Mouse (Mus musculus) heart, postnatal 36 days (tissue): ENCODE results near the gene Thsd4. TPM values are rescaled to one million over a fixed set of nuclear protein-coding genes. Genes with fewer than 3 reads are reported as not detected.
"Not testable (repeated sequence)": the region's sequence is repeated elsewhere in the genome, so short reads cannot be mapped to it uniquely, and the experiment has no call there.

Source experiments
- DNase-seq, 2 experiments: peaks; one replicate each; pipeline ENCODE4 v3.0.0; 2021 to 2022
- intact Hi-C: fragments of 180-260 bp; cut with DNase I; formaldehyde crosslinking; loops from one replicate; pipeline ENCODE4 v1.15.1; 2025
- total RNA-seq, 2 experiments: library from RNA; stranded (reverse); gene quantifications; 2 replicates each; pipeline ENCODE4 v1.2.3; 2021

The Thsd4 gene
- total RNA-seq, 2 experiments from 2014 or later = 5.4 to 6.6 TPM

DNA sequence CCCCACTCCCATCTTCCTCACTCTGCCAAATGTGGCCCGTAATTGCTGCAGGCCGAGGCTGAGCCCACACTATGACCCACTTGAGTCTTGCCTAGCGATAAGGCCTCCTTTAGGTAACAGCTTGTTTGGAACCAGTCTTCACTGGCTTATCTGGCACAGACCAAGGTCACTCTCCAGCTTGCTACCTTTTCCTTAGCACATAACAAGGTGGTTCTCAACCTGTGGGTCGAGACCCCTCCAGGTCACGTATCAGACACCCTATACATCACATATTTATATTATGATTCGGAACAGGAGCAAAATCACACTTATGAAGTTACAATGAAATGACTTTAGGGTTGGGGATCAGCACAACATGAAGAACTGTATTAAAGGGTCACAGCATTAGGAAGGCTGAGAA, 495.9 kb downstream of the Thsd4 start:
- intact Hi-C loops = no loop called here
- no peak for DNase-seq

DNA sequence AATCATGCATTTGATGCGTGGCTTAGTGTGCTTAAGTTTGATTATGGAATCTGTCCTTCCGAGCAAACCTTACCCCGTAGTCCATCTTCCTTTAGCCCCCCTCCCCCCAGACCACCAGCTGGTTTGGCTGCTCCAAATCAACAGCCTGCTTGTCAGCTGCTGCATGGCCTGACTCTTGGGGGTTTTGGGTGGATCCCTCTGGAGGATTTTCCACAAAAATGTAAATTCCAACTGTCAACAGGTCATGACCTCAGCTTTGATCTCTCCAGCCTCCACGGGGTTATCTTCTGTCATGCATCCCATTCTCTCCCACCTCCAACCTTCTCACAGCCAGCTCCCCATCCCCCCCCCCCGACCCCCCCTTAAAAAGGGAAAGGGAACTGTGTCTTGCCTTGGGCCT, 496.9 kb downstream of the Thsd4 start:
- intact Hi-C loops = no loop called here
- no peak for DNase-seq

DNA sequence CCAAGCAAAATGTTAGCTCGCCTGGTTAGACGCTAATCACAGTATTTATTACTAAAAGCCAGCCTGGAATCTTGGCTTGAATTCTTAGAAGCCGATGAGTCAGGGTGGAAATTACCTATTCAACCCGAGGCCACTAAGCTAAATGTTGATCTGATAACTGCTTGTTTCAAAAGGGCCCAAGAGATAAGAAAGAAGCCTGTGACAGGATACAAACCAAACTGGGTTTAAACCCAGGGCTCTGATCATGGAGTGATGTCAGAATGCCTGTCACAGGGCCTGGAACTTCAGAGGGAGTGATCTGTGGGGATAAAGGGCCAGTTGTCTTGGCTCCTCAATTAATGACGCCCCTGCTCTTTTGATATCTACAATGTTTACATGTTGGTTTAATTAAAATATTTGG, 497.3 kb downstream of the Thsd4 start:
- DNase-seq = no peak
- intact Hi-C loops = no loop called here

DNA sequence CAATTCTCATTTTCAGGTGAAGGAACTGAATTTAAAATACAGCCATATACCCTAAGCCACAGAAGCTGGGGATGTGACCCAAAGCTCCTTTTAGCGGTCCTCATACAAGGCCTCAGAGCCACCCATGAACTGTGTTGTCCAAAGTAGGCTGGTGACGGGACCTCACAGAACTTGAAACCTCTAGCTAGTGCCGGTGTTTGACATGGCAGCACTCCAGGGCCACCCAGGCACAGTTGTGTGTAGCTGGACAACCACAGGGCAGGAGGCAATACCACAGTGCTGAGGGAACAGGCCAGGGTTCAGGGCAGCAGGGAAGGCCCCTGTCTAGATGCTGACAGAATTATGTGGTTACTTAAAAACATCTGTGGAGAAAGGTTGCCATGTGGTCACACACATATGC, 499.5 kb downstream of the Thsd4 start:
- intact Hi-C loops = no loop called here

DNA sequence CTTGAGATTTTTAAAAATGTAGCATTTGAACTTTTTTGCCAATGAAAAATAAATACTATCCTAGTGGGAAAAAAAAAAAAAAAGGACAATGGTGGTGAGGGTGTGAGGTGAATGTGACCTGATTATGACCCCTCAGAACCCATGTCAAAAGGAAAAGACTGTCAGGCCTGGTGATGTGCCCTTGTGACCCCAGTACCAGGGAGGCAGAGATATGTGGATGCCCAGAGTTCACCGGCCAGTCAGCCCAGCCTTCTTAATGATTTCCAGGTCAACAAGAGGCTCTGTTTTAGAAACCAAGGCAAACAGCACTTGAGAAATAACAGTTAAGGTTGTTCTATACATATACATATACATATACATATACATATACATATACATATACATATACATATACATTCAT, 501.4 kb downstream of the Thsd4 start:
- intact Hi-C loops = no loop called here
- DNase-seq = no peak

More for the DNA sequence above, 499.5 kb downstream of the Thsd4 start:
- no peak for DNase-seq

DNA sequence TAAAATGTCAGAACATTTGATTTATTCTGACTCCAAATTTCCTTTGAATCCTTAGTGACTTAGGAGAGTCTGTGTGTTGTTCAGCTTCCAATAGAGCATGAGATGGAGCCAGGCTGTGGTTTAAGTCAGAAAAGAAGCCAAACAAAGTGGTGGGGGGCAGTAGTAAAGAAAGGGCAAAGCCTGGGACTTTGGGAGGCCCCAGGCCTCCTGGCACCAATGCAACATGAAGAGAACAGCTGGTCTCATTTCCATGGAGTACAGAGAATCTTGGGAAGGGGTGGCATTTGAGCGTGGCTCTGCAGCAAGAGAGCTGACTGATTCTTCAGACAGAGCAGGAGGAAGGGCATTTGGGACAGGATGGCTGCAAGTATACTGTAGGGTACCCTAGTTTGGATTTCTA, 511.6 kb downstream of the Thsd4 start:
- DNase-seq = no peak
- intact Hi-C loops = no loop called here

DNA sequence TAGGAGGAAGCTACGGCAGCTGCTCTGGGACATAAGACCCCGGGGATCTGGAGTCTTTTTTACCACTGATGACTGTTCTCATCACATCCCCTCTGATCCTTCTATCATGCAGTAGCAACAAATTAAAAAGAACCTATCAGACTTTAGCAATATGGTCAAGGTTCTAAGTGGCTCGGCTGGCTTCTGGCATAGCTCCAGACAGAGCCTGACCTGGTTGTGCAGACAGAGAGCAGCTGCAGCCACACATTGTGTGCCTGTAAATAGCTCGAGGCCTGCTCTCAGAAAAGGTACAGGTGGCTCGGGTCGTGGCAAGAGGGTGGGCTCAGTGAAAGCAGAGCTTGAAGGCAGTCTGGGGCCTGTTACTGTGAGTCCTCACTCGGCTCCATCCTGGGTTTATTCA, 512.9 kb downstream of the Thsd4 start:
- no peak for DNase-seq
- intact Hi-C loops = no loop called here

DNA sequence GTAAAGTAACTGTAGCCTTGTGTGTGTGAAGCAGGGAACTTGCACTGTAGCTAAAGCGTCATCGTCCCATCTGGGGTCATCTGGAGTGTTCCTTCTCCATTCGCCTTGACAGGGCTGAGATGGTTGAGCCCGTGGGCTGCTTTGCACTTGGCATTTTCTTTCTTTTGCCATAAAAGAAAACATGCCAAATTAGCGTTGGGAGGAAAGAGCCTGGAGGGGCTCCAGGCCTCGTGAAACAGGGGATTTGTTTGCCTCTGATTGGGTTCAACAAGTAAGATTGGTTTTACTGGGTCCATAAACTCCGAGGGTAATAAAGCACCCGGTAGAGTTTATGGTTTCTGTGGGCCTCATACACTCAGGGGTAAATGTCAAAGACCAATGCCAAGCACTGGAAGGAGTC, 519.5 kb downstream of the Thsd4 start:
- intact Hi-C loops = no loop called here
- no peak for DNase-seq

DNA sequence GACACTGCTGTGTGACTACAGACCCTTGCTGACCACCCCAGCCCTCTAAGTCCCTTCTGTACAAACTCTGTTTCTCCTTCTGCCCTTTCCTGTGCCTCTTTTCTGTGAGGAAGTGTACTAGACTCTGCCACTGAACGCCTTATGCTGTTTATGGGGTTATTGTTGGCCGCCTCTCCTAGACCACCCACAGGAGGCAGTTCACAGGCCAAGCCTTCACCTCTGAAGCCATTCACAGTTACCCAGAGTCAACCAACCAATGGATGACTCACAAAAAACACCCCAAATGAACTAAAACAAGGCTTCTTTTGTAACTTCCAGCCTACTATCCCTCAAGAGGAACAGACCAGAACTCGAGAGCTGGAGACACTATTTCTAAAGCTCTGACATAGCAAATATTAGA, 520.4 kb downstream of the Thsd4 start:
- DNase-seq = no peak
- intact Hi-C loops = no loop called here

DNA sequence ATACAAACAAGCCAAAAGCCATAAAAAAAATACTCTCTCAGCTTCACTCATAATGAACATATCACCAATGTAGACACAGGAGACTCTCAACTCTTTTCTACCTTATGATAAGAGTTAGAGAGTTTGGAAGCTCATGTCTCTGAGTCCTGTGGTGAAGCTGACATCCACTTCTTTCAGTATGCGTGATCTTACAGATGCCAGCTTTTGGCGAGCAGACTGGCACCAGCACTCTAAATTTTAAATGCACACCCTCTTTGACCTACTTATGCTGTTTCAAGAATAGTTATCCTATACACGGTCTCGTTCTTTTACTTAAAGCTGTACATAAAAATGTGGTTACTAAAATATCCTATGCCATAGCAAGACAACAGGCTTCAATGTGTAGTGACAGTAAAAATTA, 524.1 kb downstream of the Thsd4 start:
- intact Hi-C loops = no loop called here
- DNase-seq = no peak

DNA sequence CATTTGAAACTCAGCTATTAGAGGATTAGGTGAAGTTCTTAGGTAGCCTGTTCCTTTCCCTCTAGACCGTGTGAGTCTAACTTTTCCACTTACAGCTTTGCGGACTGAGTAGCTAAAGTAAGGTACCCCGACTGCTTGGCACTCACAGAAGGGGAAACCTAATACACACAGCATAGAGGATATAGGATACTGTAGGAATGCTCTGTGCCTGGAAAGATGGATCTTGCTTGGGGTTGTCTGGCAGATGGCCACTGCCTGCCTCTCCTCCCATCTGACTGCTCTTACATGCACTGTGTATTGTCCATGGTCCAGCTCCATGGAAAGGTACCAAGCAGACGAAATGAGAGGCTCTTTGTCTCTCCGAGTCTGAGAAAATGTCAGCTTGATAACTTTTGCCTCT, 530.4 kb downstream of the Thsd4 start:
- no peak for DNase-seq
- intact Hi-C loops = loop anchor here (2.0 kb wide), 1 partner anchor 33 kb away; no protein-coding TSS in a partner anchor

DNA sequence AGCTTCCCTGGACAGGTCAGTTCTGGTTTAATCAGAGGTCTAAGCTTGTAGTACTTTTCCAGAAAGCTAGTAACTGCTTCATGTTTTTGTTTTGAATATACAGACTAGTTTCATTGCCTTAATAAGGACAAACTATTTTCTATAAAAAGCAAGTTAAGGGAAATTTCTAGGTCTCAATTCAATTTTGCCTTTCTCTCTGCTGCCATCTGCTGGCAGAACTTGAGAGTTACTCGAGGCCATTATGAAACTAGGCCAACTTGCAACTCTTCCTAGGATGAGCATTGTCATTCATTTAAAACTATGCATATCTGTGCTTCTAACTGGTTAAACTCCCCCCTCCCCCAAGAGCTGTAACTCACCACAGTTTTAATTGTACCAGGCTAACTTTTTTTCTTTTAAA, 532.0 kb downstream of the Thsd4 start:
- peak; percentile 50 to 63 for DNase-seq
- intact Hi-C loops = loop anchor here (2.0 kb wide), 1 partner anchor 31 kb away; no protein-coding TSS in a partner anchor

DNA sequence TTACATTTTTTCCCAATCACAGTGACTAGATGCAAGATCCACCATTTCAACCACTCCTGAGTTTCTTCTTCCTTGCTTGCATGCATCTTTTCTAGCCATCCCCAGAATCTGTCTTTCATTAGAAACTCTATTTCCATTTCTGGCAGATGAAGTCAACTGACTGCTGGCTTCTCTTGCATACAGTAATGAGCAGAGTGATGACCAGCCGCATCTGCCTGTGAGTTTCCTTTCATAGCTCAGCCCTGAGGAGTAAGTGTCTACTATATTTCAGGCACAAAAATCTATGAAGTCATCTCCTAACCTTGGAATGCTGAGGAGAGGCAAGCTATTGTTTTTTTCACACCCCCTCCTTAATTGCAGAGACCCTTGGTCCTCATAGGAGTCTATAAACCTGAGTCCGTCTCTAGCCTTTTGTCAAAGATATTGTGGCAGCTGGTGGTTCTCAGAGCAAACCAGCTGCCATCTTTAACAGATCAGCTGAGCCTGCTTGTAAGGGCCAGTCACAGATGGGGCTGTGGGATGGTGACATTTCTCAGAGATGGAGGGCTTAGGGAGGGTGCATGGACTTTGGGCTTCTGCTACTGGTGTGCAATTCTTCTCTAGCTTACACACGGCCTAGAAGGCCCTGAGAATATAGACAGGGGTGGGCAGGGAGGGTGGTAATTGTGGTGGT, 535.8 kb downstream of the Thsd4 start:
- intact Hi-C loops = no loop called here
- no peak for DNase-seq

DNA sequence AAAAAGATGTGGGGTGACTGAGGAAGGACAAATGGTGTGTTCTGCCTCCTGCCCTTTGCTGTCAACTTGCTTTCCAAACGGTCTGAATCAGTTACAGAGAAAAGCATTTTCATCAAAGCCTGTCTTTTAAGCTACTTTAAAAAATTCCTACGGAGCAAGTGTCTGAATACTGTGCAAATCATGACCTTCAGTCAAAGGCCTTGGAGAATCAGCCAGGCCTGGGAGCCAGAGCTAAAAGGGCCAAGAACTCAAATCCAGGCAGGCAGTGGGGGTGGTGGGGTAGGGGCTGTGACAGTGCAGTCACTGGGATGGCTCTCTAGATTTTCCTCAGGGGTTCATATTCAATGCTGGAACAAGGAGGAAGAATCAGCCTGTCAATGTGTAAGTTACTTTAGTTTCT, 540.7 kb downstream of the Thsd4 start:
- no peak for DNase-seq
- intact Hi-C loops = no loop called here

DNA sequence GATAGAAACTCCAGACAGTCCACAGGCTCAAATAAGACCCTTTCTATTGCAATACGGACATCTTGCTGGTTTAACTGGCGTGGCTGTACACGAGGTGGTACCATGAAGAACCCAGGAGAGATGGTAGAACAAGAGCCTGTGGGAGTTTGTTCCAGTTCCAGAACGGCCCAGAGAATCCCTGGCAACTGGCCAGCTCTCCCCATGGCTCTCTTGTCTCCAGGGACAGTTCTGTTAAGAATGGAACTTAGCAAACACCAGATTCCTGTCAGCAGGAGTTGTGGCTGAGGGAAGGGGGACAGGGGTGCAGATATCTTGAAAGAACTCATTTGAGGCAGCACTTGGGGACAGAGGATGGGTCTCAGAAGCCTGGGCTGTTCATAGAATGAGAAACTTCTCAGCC, 550.6 kb downstream of the Thsd4 start:
- peak in 1 of 2 experiments; percentile 6 for DNase-seq
- intact Hi-C loops = no loop called here

DNA sequence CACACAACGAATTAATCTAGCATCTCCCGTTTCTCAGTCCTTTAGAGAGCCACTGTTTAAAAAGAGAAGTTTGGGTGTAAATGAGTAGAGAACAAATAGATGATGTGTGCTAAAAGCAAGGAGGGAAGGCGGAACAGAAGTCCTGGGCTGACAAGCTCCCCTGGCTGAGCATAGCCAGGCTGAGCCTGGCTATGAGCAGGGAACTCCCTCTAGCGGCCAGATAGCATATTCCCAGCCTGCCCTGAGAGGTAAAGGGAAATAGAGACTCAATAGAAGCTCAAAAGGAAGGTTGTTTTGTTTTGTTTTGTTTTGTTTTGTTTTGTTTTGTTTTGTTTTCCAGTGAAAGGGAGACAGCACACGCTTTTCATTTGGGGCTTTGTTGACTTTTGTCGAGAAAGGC, 552.5 kb downstream of the Thsd4 start:
- peak; percentile 42 to 47 for DNase-seq
- intact Hi-C loops = loop anchor here (2.0 to 10.0 kb wide), 2 partner anchors 247 to 265 kb away; no protein-coding TSS in a partner anchor

DNA sequence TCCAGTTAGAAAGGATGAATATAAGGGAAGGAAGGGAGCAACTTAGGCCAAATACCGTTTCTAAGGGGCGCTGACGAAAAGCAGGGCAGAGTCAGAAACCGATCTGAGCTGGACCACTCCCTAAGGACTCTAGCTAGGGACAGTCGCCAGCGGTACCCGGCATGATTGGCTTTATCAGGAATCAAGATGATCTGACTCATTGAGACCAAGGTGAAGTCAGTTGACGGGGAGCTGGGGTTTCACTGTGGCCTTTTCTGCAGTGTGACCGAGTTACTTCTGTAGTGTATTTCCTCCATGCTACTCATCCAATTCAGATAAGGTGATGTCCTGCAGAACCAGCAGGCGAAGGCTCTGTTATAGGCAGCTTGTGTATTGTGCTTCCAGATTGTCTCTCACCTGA, 556.8 kb downstream of the Thsd4 start:
- no peak for DNase-seq
- intact Hi-C loops = loop anchor here (10.0 kb wide), 1 partner anchor 270 kb away; no protein-coding TSS in a partner anchor

DNA sequence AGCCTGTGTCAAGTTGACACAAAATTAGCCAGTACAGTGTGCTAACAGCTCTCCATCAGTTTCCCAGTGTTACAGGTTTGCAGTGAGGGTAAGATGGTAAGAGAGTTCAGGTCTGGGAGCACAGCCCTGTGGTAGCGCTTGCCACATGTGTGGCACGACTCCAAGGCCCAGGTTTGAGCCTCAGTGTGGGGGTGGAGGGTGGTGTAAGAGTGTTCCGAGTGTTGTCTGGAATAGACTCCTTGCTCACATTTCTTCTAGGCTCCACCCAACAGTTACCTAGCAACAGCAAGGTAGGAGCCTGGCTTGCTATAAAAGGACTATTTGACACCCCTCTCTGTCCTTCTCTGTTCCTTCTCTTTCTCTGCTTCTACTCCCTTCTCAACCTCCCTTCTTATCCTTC, 557.5 kb downstream of the Thsd4 start:
- DNase-seq = no peak
- intact Hi-C loops = loop anchor here (10.0 kb wide), 1 partner anchor 270 kb away; no protein-coding TSS in a partner anchor

DNA sequence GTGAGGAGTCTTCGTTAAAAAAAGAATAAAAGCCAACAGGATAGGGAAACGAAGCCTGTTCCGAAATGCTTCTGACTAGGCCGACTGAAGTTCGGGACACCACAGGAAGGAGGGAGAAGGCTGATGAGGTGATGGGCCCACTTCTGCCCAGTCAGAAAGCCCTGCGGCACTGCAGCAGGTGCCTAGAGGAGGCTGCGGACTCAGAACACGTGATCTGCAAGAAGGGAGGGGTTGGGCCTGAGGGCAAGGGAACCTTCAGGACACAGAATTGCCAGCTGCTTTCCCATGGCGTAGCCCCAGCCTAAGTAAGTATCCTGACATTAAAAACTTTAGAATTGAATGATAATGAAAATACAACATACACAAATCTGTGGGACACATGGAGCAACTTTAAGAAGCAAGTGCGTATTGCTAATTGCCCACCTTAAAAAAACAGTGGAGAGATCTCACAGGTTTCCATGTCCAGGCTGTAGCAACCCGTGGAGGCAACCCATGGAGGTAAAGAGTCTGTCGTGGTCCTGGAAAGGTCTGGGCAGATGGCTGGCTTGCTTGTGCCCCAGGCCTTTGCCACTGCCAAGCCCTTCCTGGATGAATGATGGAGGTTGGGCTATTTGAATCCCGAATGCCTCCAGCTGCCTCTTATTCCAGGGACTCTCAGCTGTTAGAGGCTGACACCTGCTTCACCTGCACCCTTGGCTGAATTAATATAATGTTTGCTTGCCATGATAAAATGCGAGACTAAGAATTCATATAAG, 560.5 kb downstream of the Thsd4 start:
- DNase-seq = no peak
- intact Hi-C loops = loop anchor here (10.0 kb wide), 1 partner anchor 273 kb away; no protein-coding TSS in a partner anchor

DNA sequence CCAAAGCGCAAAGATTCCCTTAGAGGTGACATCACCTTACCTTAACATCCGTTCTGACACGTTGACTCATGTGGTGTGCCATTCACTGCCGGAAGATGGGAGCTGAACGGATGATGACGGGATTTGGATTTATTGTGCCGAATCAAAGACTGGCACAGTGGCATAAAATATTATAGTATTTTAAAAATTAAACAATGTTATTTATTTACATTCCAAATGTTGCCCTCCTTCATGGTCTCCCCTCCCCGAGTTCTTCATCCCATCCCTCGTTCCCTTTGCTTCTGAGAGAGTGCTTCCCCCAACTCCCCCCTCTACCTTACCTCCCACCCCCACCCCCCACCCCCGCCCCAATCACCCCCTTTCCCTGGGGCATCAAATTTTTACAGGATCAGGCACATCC, 561.3 kb downstream of the Thsd4 start, which contains the start of gene Nr2e3:
TSS of gene Nr2e3 (minus strand) at position 101 of the 400 bp plus-strand sequence.
- no peak for DNase-seq
- intact Hi-C loops = loop anchor here (10.0 kb wide), 1 partner anchor 274 kb away; no protein-coding TSS in a partner anchor

DNA sequence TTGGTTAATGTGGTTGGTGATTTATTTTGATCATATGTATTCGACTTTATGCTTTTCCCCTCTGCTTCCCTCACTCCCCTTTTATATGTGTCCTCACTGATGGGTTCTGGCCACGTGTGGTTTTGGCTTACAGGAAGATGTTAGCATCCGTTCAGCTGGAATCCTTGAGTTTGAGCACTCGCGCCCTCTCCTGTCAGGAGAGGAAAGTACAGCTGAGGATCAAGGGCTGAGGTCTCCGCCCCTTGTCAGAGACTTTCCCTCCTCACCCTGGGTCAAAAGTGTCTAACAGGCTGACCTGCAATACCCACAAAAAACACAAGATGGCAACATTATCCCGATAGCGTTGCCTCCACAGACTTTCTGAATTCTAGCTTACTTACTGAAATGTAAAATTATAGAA, 562.6 kb downstream of the Thsd4 start:
- peak; percentile 71 to 75 for DNase-seq
- intact Hi-C loops = loop anchor here (2.0 kb wide), 2 partner anchors 32 to 236 kb away; no protein-coding TSS in a partner anchor

DNA sequence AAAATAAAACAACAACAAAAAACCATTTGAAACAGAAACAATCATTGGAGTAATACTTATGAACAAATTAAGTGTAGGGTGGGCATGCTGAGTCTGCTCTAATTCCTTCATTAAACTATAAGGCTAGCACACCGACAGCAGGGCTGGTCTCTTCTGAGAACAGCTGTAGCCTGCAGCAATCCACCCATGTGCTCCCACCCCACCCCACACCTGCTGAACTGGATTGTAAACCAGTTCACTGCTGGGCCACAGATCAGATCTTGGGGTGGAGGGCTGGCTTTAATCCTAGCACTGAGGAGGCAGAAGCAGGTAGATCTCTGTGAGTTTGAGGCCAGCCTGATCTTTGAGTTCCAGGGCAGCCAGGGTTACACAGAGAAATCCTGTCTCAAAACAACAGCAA, 563.7 kb downstream of the Thsd4 start:
- not testable (repeated sequence) for DNase-seq
- intact Hi-C loops = loop anchor here (2.0 kb wide), 2 partner anchors 33 to 235 kb away; no protein-coding TSS in a partner anchor
